Mouse (Mus musculus): ENCODE data around the gene Lzic. TPM values are rescaled to one million over a fixed set of nuclear protein-coding genes. Genes with fewer than 3 reads are reported as not detected.
A peak's percentile ranks its signal among the peaks of the same experiment; 100 is the strongest.

Gene Lzic
- polyA plus RNA-seq, 3 experiments from 2014 or later: 26.0 to 43.4 (median 28.2) TPM

DNA sequence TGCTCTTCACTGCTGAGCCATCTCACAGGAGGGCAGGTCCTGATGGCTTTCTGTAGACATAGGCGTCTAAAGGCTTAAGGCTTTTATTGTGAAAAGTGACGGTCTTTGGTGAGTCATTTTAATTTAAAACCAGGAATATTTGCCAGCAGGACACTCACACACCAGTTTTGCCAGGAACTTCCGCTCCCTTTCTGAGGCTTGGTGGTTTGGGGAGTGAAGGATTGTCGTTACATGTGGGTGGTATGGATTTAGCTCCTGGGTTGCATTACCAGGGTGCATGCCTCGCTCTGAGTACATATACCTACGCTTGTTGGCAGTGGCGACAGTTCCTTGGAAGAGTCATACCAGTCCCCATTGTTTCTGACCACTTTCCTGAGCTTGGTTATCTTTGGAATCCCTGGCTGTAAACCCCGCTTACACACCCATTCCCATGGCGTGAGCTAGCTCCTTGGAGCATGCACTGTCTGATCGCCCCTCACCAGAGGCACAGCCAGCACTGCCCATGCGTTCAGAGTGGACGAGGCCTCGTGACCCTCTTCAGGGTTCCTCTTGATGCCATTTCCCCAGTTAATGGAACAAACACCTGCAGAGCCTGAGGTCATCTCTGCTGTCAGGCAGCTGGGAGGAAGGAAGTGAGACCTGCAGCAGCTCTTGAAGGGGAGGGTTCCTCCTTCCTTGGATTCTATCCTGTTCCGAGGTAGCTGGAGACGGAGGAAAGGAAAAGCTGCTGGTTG is 42.8 kb downstream of the Lzic start:
- no peak for ATAC-seq

DNA sequence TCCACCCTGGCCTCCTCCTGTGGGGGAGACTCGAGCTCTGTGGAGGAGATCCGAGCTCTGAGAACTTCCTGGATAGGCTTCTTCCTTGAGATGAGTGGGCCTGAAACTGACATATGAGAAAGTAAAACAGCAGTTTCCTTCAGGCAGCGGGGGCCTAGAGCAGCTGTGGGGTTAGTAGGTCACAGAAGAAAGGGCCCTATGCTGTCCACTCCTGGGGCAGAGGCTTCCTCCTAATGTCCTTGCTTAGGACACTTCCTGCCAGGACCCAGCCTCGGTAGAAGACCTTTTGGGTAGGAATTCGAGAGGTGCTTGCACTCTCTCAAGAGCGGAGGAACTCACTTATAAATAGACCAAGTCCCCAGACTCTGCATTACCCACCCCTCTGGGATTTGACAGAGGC is 44.7 kb downstream of the Lzic start:
- no peak for ATAC-seq

DNA sequence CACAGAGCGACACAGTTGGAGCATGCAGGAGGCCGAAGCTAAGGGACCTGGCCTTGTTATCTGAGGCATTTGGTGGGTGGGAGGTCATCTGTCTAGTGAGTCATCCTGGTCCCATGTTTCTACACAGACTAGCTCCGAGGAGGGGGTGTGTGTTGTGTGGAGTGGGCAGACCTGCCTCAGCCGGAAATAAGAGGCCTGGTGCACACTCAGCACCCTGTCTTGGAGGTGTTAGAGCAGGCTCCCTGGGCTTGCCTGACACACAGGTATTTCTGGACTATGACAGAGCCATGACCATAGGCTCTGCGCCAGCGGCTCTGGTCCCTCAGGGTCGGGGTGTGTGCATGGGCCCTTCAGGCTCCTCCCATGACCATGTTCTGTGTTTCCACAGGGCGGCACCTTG is 54.4 kb downstream of the Lzic start:
- no peak for ATAC-seq

DNA sequence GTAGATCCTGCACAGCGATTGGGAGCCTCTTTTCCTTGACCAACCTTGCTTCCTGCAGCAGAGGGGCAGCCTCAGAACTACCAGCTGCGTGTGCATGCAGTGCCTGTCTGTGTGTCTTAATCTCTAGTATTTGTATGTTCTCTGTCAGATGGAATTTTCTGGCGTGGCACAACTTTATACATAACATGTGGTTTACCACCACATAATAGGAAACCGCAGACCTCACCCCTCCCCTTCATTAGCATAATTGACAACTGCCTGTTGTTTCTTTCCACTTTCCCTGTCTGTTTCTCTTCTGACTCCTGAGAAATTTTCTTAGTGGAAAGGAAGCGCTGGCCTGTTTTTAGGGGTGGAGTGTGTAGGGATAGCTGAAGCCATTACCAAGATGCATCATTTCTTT is 56.9 kb downstream of the Lzic start:
- peak; percentile 77 for ATAC-seq

DNA sequence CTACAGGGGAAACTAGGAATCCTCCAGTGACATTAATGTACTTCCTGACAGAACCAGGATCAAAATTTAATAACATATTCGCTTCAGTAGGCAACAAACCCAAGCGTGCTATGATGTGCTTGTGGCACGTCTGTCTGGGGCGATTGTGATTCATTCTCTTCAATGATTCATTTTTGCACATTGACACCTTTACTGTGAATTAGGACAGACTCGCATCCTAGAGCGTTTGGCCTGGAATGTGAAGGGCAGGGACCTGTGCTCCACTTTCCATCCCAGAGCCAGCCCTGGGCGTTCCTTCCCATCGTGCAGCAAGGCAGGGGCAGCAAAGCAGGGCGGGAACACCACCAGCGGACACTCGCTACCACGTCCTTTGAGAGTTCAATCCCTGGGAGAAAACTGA is 57.4 kb downstream of the Lzic start:
- ATAC-seq: no peak

DNA sequence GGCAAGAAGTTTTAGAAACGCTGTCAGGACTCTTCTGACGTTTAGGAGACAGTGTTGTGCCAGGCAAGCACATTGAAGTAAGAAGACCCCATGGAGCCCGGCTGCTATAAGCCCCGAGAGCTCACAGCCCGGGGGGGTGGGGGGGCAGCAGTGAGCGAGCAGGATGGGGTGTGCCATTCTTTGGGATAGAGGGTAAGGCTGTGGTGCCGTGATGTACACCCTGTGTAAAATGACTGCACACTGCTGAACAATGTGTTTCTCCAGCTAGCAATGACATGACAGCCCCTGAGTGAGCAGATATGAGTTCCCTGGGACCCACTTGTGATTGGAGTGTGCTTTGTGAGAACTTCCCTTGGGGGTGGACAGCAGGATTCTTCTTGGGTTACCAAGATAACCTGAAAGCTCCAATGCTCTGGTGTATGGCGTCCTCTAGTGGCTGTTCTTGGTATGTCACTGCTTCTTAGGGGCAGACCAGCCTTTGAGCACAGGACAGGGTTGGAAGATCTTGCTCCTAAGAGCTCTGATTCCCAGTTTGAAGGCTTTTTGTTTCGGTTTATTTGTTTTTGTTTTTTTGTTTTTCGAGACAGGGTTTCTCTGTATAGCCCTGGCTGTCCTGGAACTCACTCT is 58.0 kb downstream of the Lzic start:
- ATAC-seq: peak; percentile 65

DNA sequence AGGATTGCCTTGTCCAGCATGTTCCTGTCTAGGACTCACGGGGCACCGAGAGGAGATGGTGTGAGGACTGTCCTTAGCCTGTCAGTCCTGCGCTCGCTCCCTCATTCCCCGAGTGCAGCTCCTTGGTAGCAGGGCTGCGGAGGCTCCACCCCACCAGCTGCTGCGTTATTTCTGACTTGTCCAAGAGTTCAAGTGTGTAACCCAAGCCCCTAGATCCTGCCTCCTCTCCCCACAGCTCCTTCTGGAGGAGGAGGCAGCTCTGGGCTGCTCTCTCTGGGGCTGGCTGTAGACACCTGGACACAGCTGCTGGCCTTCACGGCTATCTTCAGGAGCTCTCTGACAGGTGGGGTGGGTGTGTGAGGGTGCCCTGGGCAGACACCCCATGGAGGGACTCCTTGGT is 59.9 kb downstream of the Lzic start:
- ATAC-seq: no peak

Other genes with a start within 250 kb of the Lzic start
- gene Kif1b, start 177.5 kb upstream of the Lzic start, polyA plus RNA-seq (2017; shearing (Covaris generic)): 10 to 100 TPM in 2 of 3 experiments, 1 to 10 TPM in 1; 7.9 to 19.7 (median 16.6) TPM
- gene Ube4b, start 58.5 kb upstream of the Lzic start, polyA plus RNA-seq (2017; shearing (Covaris generic)): 10 to 100 TPM in 2 of 3 experiments, 1 to 10 TPM in 1; 9.1 to 18.5 (median 14.7) TPM
- gene Rbp7, start 30.3 kb upstream of the Lzic start, polyA plus RNA-seq (2017; shearing (Covaris generic)): not detected
- gene Tmem274, start 7.9 kb upstream of the Lzic start, polyA plus RNA-seq (2017; shearing (Covaris generic)): under 1 TPM in 1 of 3 experiments, not detected in 2; 0.63 TPM
- 1 to 10 TPM; 6.2 to 6.9 (median 6.3) TPM for gene Nmnat1, start within 50 bp of the Lzic start, polyA plus RNA-seq (2017; shearing (Covaris generic))
- gene Ctnnbip1, start 33.0 kb downstream of the Lzic start, polyA plus RNA-seq (2017; shearing (Covaris generic)): 1 to 10 TPM in 2 of 3 experiments, under 1 TPM in 1; 0.59 to 1.4 (median 1.4) TPM
- gene Clstn1, start 101.2 kb downstream of the Lzic start, polyA plus RNA-seq (2017; shearing (Covaris generic)): 1 to 10 TPM; 5.4 to 7.5 (median 6.3) TPM
- gene Pik3cd, start 217.3 kb downstream of the Lzic start, polyA plus RNA-seq (2017; shearing (Covaris generic)): 100 to 1,000 TPM; 108 to 124 (median 115) TPM

All from inflammation-experienced regulatory T-cells, adult 6 months (primary cell).